Mouse (Mus musculus): ENCODE measurements around the gene Tmem8b. TPM values are rescaled to one million over a fixed set of nuclear protein-coding genes. Genes with fewer than 3 reads are reported as not detected.

The Tmem8b gene
- polyA plus RNA-seq, 1 experiment, result 1.8 TPM

DNA sequence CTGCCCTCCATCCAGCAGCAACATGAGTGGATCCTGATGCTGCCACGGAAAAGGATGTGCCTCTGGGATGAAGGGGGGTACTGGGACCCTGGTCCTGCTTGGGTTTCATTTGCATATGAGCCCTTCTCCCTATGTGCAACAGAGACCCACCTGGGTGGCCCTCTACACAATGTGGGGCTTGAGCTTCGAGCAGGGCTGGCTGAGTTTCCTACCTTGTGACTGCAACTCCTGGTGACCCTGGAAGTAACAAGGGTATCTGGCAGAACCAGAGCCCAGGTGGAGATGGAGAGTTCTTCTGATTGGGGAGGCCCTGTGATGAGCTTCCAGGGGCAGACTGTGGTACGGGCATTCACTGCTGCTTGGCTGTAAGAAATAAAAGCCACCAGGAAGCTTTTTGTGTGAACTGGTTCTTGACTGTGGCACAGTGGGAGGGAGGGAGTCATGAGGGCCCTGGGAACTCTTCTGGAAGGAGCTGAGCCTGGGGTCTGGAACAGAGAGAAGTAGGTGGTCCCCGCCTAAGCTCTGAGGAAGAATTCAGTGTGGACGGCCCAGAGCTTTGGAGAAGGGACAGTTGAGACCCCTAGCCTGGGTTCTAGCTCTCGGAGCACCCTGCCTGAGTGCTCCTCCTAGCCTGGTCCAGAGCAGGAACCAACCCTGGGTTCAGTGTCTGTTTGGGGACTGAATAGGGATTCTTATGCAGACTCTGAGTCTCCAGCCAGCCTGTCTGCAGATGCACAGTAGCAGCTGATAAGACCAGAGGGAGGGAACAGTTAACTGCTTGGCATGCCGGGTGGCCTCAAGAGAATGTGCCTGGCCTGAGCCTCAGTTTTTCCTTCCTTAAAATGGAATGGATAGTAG, 59.2 kb downstream of the Tmem8b start:
- Histone ChIP-seq H3K4me1 (ENCODE audit: control insufficient read depth, insufficient read depth, low read length) (no peaks in the 10 kb centered on the region), H3K27ac (ENCODE audit: control insufficient read depth, insufficient read depth, low read depth, low read length, poor library complexity) (peak overlapping the region; percentile 10; the same call in 1 of the 2 replicates), H3K4me3 (replicated peaks; ENCODE audit: control insufficient read depth, low read depth, low read length) (no peak overlapping the region)
- TF ChIP-seq CTCF (IDR thresholded peaks at IDR 0.05; ENCODE audit: control insufficient read depth, insufficient read depth, low read length), result no peak
- no peak for TF ChIP-seq POLR2A (IDR thresholded peaks at IDR 0.05; ENCODE audit: borderline replicate concordance, control insufficient read depth, low read depth, low read length)
- WGBS, result 67% methylated on average over 7 of the region's 7 CpGs

- TF ChIP-seq POLR2A (IDR thresholded peaks at IDR 0.05; ENCODE audit: borderline replicate concordance, control insufficient read depth, low read depth, low read length), result no peak
- TF ChIP-seq CTCF (IDR thresholded peaks at IDR 0.05; ENCODE audit: control insufficient read depth, insufficient read depth, low read length), result no peak
- no peaks in the 10 kb centered on the region for H3K4me1 ChIP-seq (ENCODE audit: control insufficient read depth, insufficient read depth, low read length)
- H3K4me3 ChIP-seq (replicated peaks; ENCODE audit: control insufficient read depth, low read depth, low read length), result no peak overlapping the region
- H3K27ac ChIP-seq (ENCODE audit: control insufficient read depth, insufficient read depth, low read depth, low read length, poor library complexity), result no peak overlapping the region
- WGBS, result 50% methylated on average over 5 of the region's 5 CpGs
These were observed 59.8 kb downstream of the Tmem8b start for GRCm38 (mm10) chr4:43728576-43728954.

- TF ChIP-seq CTCF (IDR thresholded peaks at IDR 0.05; ENCODE audit: control insufficient read depth, insufficient read depth, low read length) (no peak), POLR2A (IDR thresholded peaks at IDR 0.05; ENCODE audit: borderline replicate concordance, control insufficient read depth, low read depth, low read length) (no peak)
- Histone ChIP-seq H3K4me1 (ENCODE audit: control insufficient read depth, insufficient read depth, low read length) (no peaks in the 10 kb centered on the region), H3K4me3 (replicated peaks; ENCODE audit: control insufficient read depth, low read depth, low read length) (no peak overlapping the region), H3K27ac (ENCODE audit: control insufficient read depth, insufficient read depth, low read depth, low read length, poor library complexity) (no peak overlapping the region)
- 57% methylated on average over 3 of the region's 3 CpGs for WGBS
These were observed 60.4 kb downstream of the Tmem8b start for GRCm38 (mm10) chr4:43729126-43729525.

DNA sequence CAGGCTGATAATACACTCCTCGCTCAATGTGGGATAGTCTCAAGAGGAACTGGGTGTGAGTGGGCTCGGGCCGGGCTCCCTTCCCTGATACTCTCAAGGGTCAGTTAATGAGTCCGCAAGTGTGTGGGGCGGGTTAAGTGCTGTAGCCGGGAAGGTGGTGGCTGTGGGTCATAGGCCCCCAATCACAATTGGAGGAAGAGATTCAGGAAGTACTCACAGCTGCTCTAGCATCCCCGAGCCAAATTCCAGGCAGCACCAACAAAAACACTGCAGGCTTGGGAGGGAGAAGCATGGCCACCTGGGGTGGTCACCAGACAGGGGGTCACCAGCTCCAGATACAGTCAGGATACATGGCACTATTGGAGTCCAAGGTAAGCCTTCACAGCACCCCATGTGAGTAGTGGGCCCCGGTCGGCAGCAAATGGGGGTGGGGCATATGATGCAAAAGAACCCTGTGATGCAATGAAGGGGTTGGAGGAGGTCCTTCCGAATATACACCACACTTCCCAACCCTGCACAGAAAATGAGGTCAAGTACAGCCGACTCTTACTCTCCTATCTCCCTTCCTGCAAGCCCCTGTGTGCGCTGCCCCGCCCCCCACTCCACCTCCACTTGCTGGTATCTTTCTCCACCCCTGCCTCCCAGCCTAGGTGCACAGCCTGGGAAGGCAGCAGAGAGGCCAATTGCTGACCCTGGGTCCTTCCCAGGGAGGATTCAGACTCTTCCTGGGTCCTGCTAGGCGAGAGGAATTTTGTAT, 61.2 kb downstream of the Tmem8b start, which contains the start of gene Spaar:
Gene Spaar, plus strand, starts transcription at position 241 of the 757 bp plus-strand sequence.
- H3K4me1 ChIP-seq (ENCODE audit: control insufficient read depth, insufficient read depth, low read length), result no peaks in the 10 kb centered on the region
- no peak for TF ChIP-seq CTCF (IDR thresholded peaks at IDR 0.05; ENCODE audit: control insufficient read depth, insufficient read depth, low read length)
- no peak for TF ChIP-seq POLR2A (IDR thresholded peaks at IDR 0.05; ENCODE audit: borderline replicate concordance, control insufficient read depth, low read depth, low read length)
- 45% methylated on average over 14 of the region's 14 CpGs for WGBS
- no peak within 1 kb of the TSS for H3K4me3 ChIP-seq (replicated peaks; ENCODE audit: control insufficient read depth, low read depth, low read length)
- peak within 1 kb of the TSS; percentile 14; the same call in 1 of the 2 replicates for H3K27ac ChIP-seq (ENCODE audit: control insufficient read depth, insufficient read depth, low read depth, low read length, poor library complexity)

DNA sequence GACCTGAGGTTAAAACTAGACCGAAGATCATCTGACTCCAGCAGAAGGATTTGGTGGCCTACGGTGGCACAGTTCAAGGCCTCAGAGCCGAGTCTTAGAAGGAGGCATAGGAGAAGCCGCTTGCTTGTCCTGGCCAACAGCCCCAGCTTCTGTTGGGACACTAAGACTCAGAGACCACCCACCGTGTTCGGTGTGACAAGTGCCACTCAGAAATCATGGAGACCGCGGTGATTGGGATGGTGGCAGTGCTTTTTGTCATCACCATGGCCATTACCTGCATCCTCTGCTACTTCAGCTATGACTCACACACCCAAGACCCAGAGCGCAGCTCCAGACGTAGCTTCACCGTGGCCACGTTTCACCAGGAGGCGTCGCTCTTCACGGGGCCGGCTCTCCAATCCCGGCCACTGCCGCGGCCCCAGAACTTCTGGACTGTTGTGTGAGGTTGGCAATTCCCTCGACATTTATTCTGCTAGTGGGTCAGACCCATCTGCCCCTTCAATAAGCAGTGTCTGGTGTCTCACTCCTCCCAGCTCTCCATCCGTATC, 62.1 kb downstream of the Tmem8b start:
- TF ChIP-seq POLR2A (IDR thresholded peaks at IDR 0.05; ENCODE audit: borderline replicate concordance, control insufficient read depth, low read depth, low read length) (no peak), CTCF (IDR thresholded peaks at IDR 0.05; ENCODE audit: control insufficient read depth, insufficient read depth, low read length) (no peak)
- Histone ChIP-seq H3K4me1 (ENCODE audit: control insufficient read depth, insufficient read depth, low read length) (no peaks in the 10 kb centered on the region), H3K27ac (ENCODE audit: control insufficient read depth, insufficient read depth, low read depth, low read length, poor library complexity) (peak overlapping the region; percentile 14; the same call in 1 of the 2 replicates), H3K4me3 (replicated peaks; ENCODE audit: control insufficient read depth, low read depth, low read length) (no peak overlapping the region)
- 68% methylated on average over 21 of the region's 21 CpGs for WGBS

DNA sequence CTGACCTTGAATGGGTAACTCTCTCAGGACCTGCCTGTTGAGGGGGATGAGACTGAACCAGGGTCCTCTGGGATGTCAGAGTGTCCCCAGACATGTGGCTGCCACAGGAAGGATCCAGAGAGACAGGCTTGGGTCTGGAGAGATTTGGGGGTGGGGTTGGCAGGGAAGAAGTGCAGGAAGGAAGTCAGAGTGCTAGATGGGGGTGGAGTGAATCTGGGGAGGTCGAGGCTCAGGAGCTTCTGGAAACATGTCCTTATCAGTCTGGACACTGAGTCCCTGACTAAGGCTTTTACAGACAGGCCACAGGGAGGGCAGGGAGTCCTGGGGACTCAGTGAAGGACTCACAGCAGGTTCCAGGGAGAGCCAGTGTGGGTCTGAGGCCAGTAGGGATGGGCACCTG, 63.4 kb downstream of the Tmem8b start:
- TF ChIP-seq POLR2A (IDR thresholded peaks at IDR 0.05; ENCODE audit: borderline replicate concordance, control insufficient read depth, low read depth, low read length) (no peak), CTCF (IDR thresholded peaks at IDR 0.05; ENCODE audit: control insufficient read depth, insufficient read depth, low read length) (no peak)
- no peaks in the 10 kb centered on the region for H3K4me1 ChIP-seq (ENCODE audit: control insufficient read depth, insufficient read depth, low read length)
- H3K27ac ChIP-seq (ENCODE audit: control insufficient read depth, insufficient read depth, low read depth, low read length, poor library complexity), result no peak overlapping the region
- 4% methylated on average over 1 of the region's 1 CpGs for WGBS
- H3K4me3 ChIP-seq (replicated peaks; ENCODE audit: control insufficient read depth, low read depth, low read length), result no peak overlapping the region

- 83% methylated on average over 5 of the region's 5 CpGs for WGBS
- TF ChIP-seq POLR2A (IDR thresholded peaks at IDR 0.05; ENCODE audit: borderline replicate concordance, control insufficient read depth, low read depth, low read length), result no peak
- no peak for TF ChIP-seq CTCF (IDR thresholded peaks at IDR 0.05; ENCODE audit: control insufficient read depth, insufficient read depth, low read length)
- no peaks in the 10 kb centered on the region for H3K4me1 ChIP-seq (ENCODE audit: control insufficient read depth, insufficient read depth, low read length)
These were observed 64.4 kb downstream of the Tmem8b start for GRCm38 (mm10) chr4:43733186-43733585.

DNA sequence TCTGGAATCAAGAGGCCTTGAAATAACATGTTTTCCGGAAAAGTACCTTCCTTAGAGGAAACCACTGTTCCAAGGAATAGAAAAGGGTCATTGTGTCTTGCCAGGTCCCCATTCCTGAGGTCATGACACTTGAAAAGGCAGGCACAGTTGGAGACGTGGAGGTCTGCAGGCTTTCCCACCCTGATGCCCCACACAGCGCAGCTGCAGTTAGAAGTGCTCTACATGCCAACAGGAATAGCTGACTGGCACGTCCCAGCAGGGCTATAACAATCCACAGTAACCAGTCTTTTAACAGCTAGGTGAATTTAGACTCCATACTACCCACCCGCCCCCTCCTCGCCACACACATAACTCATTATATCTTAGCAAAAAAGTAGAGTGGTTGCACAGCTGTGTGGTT, 68.4 kb downstream of the Tmem8b start:
- 72% methylated on average over 6 of the region's 6 CpGs for WGBS
- TF ChIP-seq POLR2A (IDR thresholded peaks at IDR 0.05; ENCODE audit: borderline replicate concordance, control insufficient read depth, low read depth, low read length), result no peak
- no peak for TF ChIP-seq CTCF (IDR thresholded peaks at IDR 0.05; ENCODE audit: control insufficient read depth, insufficient read depth, low read length)
- Histone ChIP-seq H3K4me3 (replicated peaks; ENCODE audit: control insufficient read depth, low read depth, low read length) (no peak overlapping the region), H3K4me1 (ENCODE audit: control insufficient read depth, insufficient read depth, low read length) (no peaks in the 10 kb centered on the region), H3K27ac (ENCODE audit: control insufficient read depth, insufficient read depth, low read depth, low read length, poor library complexity) (no peak overlapping the region)

More at GRCm38 (mm10) chr4:43733186-43733585, 64.4 kb downstream of the Tmem8b start:
- Histone ChIP-seq H3K27ac (ENCODE audit: control insufficient read depth, insufficient read depth, low read depth, low read length, poor library complexity) (no peak overlapping the region), H3K4me3 (replicated peaks; ENCODE audit: control insufficient read depth, low read depth, low read length) (no peak overlapping the region)
